Mouse (Mus musculus) granulocyte monocyte progenitor cell, adult 5-6 weeks (primary cell): ENCODE measurements at regions not wholly inside any gene's neighbourhood (a gene's known extent, or its start where the extent isn't known, plus 50 kb on each side); places are given as distances from the start of the nearest gene placed in this dataset.
A peak's percentile ranks its signal among the peaks of the same experiment; 100 is the strongest.

Experiments used
- ATAC-seq: replicated peaks from 2 replicates; pipeline ENCODE4 v1.8.0; 2016; ENCODE audit warnings: mild to moderate bottlenecking, moderate TSS enrichment, inconsistent platforms; ENCODE audit not compliant: poor library complexity, severe bottlenecking

DNA sequence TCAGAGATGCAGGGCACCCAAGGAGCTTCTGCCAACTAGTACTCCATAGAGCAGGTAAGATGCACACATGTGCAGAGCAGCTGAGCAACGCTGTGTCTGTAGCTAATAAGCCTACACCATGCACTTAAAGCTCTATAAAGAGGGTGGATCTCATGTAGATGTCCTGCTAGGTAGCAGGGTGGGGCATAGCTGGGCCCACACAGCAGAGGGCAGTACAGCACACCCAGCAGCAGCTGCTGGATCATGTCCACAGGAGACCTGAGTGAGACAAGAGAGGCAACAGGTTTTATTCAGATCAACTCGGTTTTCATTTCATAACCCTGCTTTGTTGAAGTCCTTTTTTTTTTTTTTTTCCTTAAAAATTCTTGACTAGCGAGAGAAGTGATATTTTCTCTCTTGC is 151.5 kb upstream of the Gm10181 start:
- ATAC-seq, result no peak

DNA sequence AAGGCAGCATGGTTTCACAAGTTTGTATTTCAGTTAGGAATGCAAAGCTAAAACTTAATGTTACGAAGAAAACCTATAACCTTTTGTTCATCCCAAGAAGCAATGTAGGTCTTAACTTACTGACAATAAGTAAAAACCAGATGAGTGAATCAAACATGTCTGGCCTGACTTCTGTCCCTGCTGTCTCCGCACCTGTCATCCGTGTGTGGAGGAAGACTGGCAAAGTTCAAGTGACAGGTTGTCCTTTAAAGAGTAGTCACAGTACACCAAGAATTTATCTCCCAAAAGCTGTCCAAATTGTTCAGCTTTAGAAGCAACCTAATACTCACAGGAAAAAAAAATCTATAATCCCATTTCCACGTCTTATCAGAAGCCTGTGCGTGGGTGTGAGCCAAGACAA is 146.3 kb upstream of the Gm10181 start:
- ATAC-seq, result no peak

DNA sequence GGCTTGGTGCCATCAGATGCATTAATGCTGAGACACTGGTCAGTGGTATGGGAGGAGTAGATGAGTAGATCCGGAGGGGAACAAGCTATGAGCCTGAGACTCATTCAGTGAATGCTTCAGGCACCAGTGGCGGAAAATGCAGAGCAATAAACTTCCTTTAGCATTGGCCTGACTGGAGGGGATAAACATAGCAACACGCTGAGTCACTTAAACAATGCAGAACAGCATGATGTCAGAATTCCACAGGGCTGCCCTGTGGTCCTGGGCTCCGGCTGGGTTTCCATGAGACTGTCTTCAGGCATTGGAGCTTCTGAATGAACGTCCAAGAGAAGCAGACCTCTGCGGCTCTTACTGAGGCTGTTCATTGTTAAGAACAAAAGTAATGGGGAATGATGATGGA is 145.4 kb upstream of the Gm10181 start:
- no peak for ATAC-seq

DNA sequence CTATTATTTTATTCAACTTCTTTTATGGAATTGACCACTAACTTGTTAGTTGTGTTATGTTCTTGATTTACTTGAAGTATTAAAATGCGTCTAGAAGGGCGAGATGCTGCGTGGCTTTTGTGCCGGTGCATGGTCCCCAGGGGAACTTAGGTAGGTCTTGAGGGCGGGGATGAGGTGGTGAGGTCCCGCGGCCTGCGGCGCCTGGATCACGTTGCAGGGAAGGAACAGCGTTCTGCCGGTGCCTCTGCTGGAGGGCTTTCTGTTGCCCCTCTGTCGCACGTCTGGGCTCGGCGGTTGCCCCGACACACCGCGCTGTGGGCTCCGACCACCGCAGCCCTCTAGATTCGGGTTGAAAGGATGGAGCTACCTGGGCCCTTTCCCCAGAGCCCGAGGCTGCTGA is 136.7 kb upstream of the Gm10181 start:
- ATAC-seq, result no peak

DNA sequence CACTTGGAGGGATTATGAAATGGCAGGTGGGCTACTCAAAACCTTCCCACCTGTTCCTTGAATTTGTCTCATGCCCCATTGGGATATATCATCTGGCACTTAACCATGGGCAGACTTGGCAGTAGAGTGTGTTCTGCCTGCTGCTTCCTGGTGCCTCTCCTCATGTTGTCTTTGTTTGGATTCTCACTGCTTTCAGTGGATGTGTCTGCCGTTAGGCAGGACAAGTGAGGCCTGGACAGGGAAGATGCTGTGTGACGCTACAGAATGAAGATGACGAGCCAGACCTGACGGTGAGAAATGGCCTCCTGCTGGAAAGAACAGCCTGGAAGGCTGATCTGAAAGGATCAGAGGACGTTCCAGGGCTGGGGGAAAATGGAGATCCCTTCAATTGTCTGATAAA is 133.6 kb upstream of the Gm10181 start:
- no peak for ATAC-seq

DNA sequence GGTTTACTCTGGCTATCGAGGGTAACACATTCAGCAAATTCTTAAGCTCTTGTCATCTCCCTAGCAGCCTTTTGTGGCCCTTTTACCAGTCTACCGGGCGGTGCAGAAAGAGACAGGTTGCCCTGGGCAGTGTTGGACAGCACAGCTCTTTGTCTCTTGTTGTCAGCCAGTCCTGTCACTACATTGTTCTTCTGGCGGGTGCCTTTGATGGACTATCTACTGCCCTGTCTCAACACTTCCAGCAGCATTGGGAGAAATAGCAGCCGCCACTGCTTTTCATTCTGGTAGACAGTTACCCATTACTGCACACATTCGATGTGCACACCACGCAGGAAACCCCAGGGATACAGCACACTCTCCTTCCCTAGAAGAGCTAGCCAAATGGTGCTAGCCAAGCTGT is 132.7 kb upstream of the Gm10181 start:
- no peak for ATAC-seq

DNA sequence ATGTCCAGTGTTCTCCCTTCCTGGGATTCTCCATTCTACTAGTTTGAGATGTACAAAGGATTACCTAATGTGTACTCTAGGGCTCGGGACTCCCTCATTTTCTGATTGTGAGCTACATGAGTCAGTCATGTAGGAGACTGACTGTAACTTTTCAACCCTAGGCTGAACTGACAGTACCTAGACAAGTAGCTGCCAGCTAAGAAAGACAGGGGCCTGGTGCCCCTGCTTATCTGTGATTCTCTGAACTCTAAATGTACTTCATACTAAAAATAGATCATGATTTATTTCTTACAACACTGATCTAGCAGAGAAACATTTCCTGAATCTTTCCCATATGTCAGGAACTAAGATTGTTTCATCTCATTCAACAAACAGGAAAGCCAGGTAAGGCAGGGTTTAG is 125.9 kb upstream of the Gm10181 start:
- ATAC-seq, result no peak

DNA sequence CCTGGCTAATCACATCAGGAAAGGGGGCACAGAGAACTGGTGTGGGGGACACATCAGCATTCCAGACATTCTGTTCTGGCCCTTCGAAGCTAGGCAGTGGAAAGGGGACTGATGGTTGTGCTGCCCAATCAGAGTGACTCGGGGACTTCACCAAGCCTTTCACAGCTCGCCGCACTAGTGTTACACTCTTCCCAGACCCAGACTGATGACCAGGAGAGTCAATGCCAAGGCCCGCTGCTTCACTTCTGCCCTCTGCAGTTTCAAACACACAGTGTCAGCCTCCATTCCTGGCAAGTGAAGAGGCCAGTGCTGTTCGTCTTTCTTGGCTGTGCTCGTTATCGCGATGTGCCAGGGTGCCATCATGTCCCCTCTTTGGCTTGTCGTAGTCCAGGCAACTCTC is 121.7 kb upstream of the Gm10181 start:
- ATAC-seq, result no peak

DNA sequence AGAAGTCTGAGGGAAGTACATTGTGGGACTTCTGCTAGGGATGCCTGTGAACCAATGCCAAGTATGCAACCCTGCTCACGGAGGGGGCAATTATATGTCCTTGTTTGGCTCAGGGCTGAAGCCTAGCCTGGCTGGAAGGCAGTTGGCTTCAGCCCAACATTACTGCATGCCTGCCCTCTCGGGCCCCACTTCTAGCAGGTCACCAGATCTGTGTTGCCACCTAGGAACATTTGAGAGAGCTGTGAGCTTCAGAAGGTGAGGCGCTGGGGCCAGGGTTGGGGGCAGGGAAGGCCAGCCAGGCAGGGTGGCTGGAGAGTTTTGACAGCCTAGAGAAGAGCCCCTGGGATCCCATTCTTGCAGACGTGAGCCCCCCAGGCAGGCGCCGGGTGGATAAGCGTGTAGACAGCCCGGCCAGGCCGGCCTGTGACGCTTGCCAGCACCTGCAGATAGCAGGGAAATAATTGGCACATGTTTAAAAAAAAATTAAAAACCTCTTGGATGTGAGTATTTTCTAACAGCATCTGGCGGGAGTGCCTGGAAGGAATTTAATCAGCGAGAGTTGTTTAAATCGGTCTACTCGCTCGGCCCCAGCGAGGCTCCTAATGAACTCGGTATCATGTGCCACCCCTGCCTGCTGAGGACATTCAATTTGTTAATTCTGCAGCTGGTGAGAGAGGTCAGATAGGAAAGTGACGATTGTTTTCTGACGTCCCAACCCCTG is 115.0 kb upstream of the Gm10181 start:
- ATAC-seq, result no peak

DNA sequence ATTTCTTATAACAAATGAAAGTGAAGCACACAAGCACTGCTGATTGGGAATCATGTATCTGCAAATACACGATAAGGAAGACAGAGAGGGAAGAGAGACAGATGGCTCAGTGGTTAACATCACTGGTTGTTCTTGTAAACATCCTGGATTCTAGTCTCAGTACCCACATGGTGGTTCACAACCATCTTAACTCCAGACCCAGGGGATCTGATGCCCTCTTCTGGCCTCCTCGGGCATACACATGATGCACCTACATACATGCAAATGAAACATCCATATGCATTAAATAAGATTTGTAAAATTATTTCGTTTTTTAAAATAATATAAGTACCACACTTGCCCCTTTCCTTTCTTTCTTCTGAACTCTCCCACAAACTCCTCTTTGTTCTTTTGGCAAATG is 106.4 kb upstream of the Gm10181 start:
- ATAC-seq, result no peak

DNA sequence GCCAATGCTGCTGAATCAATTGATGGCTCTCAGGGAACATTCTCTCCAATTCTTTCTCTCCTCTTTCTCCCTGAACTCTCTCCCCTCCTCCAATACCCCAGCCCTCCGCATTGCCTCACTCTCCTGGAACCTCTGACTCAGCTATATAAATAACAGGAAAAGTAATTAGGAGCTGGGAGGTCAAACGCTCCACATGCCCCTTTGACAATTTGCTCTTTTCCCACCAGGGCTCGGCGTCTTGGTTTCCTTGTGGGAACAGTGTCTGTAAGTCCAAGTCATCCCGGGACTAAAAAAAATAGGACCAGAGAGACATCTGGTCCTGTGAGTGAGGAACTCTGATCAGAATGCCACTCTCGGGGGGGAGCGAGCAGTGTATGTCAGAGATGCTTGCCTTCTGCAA is 94.7 kb upstream of the Gm10181 start:
- no peak for ATAC-seq

DNA sequence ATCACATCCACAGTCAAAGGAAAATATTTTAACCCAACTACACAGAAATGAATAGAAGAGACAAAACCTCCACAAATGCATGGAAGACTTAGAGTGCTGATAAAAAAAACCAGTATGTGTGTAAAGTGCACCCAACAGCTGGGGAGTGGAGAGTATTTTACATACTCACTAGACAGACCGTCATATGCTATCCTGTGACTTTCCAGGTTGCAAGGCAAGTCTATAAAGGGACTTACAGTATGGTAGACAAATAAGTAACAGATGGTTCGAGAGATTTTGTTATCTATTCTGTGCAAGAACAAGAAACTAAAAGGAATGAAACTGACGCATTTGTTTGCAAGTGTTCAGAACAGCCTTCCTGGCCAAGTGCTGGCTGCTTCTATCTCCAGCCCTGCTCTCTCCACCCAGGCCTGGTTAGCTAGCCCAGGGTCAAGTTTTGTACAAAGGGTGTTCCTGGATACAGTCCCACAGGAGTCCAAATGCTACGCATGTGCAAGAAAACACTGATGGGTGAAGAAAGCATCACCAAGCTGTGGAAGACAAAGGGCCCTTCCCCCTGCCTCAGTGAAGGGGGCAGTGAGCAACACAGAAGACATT is 68.0 kb upstream of the Gm10181 start:
- ATAC-seq, result no peak

DNA sequence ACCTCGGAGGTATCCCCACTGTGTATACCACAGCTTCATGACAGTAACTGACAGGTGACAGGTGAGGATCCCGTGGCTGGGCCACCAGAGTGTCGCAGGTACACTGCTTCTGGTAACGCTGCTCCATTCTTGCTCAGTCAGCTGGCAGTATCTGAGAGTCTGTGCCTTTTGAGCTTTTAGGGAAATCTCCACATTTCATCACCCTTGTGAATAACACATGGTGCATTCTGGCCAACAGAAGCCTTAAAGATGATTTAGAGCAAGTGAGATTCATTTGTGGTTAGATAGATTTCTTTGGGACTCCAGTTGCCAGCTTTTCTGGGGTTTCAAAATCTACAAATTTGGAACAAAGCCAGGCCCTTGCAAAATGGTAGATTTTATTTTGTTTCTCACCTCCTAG is 66.8 kb upstream of the Gm10181 start:
- ATAC-seq, result no peak

DNA sequence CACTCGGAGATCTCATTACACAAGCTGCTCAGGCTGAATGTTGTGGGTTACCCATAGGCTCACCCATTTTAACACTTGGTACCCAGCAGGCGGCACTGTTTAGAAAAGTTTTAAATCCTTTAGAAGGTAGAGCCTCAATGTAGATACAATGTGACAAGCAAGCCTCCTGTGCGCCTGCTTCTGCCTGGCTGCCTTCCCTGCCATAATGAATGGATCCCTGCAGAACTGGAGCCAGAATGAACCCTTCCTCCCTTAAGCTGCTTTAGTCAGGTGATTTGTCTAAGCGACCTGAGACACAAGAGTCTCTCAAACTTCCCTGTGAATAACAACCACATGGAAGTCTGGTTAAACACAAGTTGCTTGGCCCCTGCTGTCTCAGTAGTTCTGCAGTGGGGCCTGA is 64.7 kb upstream of the Gm10181 start:
- no peak for ATAC-seq

DNA sequence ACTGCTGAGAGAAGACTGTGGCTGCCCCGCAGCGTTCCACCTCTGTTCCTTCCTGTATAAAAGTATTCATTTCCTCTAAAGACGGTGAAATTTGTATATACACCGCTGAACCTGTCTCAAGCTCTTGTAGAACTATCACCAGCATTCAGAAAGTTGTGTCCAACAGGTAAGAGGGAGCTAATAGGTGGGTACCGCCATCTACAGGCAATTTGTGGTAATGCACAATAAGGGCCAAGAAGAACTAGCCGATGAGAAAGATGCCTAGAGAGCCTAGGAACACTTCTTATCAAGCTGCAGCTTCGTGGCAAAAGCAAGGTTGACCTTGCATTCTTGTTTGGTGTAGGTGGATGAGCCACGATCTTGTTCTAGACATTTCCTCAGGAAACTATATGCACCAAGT is 61.6 kb upstream of the Gm10181 start:
- peak; percentile 62 for ATAC-seq

DNA sequence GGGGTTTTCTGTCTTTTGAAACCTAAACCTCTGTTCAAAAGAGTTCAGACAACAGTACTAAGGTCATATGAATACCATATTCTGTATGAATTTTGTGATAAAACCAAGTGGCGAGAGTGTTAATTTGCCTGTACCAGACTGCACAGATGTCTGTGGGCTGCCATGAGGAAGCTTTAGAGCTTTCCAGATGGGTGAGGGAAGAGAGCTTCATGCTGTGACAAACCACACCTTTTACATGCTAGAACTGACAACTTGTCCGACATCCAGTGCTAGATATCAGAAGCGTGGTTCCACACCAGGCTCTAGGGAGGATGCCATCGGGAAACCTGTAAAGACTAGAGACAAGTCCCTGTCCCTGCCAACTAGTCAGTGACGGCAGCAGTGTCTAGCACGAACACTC is 60.9 kb upstream of the Gm10181 start:
- ATAC-seq, result no peak

DNA sequence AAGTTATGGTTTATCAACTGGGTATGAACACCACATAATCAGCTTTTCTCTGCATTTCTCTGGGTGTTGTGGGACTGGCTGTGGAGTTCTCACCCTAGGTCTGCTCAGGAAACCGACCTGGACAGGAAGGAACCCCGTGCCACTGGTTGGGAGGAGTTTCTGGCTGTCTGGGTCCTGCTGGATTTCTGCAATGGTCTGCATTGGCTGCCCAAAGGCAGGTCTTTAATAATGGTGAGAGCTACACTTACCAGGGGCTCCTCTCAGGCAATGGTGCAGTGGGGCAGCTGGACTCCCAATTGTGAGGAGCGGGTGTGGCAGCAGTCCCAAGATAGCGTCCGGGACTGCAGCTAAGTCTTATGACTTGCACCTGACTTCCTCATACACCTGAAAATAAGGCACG is 57.8 kb upstream of the Gm10181 start:
- ATAC-seq, result no peak
